Mouse (Mus musculus) frontal cortex, postnatal 10 days (tissue): ENCODE measurements around the gene Ttc24.

ENCODE experiments used
- DNase-seq, 2 experiments: peaks; one replicate each; pipeline ENCODE4 v3.0.0; 2022; ENCODE audit warnings: low spot score in 2 of 2, mixed read lengths in 1 of 2

Gene Ttc24

GRCm38 (mm10) chr3:88078204-88078603 is at the start of gene Ttc24:
TSS of gene Ttc24 (minus strand) at chr3:88078304.
- DNase-seq: no peak

- no peak for DNase-seq
Observed at GRCm38 (mm10) chr3:88127636-88128035, 49.5 kb upstream of the Ttc24 start.

GRCm38 (mm10) chr3:88126181-88126580 is 48.1 kb upstream of the Ttc24 start:
- DNase-seq: no peak

- DNase-seq: no peak
Observed at GRCm38 (mm10) chr3:88125195-88125594, 47.1 kb upstream of the Ttc24 start.

GRCm38 (mm10) chr3:88121164-88122131 is 43.3 kb upstream of the Ttc24 start:
- DNase-seq: no peak

GRCm38 (mm10) chr3:88120117-88120651 is 42.1 kb upstream of the Ttc24 start:
- DNase-seq: no peak

GRCm38 (mm10) chr3:88114396-88114795 is 36.3 kb upstream of the Ttc24 start:
- DNase-seq: no peak

- no peak for DNase-seq
Observed at GRCm38 (mm10) chr3:88109126-88109525, 31.0 kb upstream of the Ttc24 start.

GRCm38 (mm10) chr3:88106126-88106525 is 28.0 kb upstream of the Ttc24 start:
- DNase-seq: no peak

GRCm38 (mm10) chr3:88102611-88103010 is 24.5 kb upstream of the Ttc24 start:
- no peak for DNase-seq

- DNase-seq: no peak
Observed at GRCm38 (mm10) chr3:88102196-88102595, 24.1 kb upstream of the Ttc24 start.

- no peak for DNase-seq
Observed at GRCm38 (mm10) chr3:88101736-88102135, 23.6 kb upstream of the Ttc24 start.

GRCm38 (mm10) chr3:88100251-88100650 is 22.1 kb upstream of the Ttc24 start:
- DNase-seq: no peak

- DNase-seq: no peak
Observed at GRCm38 (mm10) chr3:88097666-88098065, 19.6 kb upstream of the Ttc24 start.

GRCm38 (mm10) chr3:88094126-88094525 is 16.0 kb upstream of the Ttc24 start:
- no peak for DNase-seq

- no peak for DNase-seq
Observed at GRCm38 (mm10) chr3:88090616-88091015, 12.5 kb upstream of the Ttc24 start.

GRCm38 (mm10) chr3:88090106-88090505 is 12.0 kb upstream of the Ttc24 start:
- no peak for DNase-seq

- no peak for DNase-seq
Observed at GRCm38 (mm10) chr3:88087688-88088087, 9.6 kb upstream of the Ttc24 start.

- no peak for DNase-seq
Observed at GRCm38 (mm10) chr3:88085459-88085858, 7.4 kb upstream of the Ttc24 start.

GRCm38 (mm10) chr3:88084001-88084400 is 5.9 kb upstream of the Ttc24 start:
- DNase-seq: no peak

- no peak for DNase-seq
Observed at GRCm38 (mm10) chr3:88082663-88083062, 4.6 kb upstream of the Ttc24 start.

- no peak for DNase-seq
Observed at GRCm38 (mm10) chr3:88082224-88082618, 4.1 kb upstream of the Ttc24 start.
